Mouse (Mus musculus) cortical plate, adult 2 months (tissue): ENCODE results near the gene Fastk.
A peak's percentile ranks its signal among the peaks of the same experiment; 100 is the strongest.

Experiments
- CTCF ChIP-seq: fragments of 200-500 bp; IDR thresholded peaks from 2 replicates; pipeline ENCODE4 v1.5.1; 2011; ENCODE audit warnings: mild to moderate bottlenecking, control low read depth, low read length; ENCODE audit not compliant: insufficient read depth; ENCODE audit errors: extremely low read depth
- POLR2A ChIP-seq: fragments of 200-500 bp; IDR thresholded peaks from 2 replicates; pipeline ENCODE4 v1.6.1; 2011; ENCODE audit warnings: mild to moderate bottlenecking, low read length, control low read depth; ENCODE audit not compliant: insufficient read depth; ENCODE audit errors: extremely low read depth

GRCm38 (mm10) chr5:24470600-24470999, 25.5 kb upstream of the Fastk start:
- TF ChIP-seq CTCF = peak; percentile 88
- no peak for TF ChIP-seq POLR2A
